Mouse (Mus musculus): Measurements from ENCODE around the gene Gm42957. TPM values are rescaled to one million over a fixed set of nuclear protein-coding genes. Genes with fewer than 3 reads are reported as not detected.

Gm42957 gene
- polyA plus RNA-seq, 1 experiment from 2014 or later: 0.26 TPM

GRCm38 (mm10) chr3:96668424-96669067, 33.3 kb downstream of the Gm42957 start:
- no peak for DNase-seq (ENCODE audit: low spot score)
- H3K9me3 ChIP-seq: no peaks in the 10 kb centered on the region
- no peak overlapping the region for H3K27ac ChIP-seq
- H3K27me3 ChIP-seq (ENCODE audit: insufficient read depth, poor library complexity, severe bottlenecking): peaks cover 14% of the 10 kb centered on the region
- 93% methylated on average over 5 of the region's 5 CpGs for WGBS
- H3K4me3 ChIP-seq: no peak overlapping the region
- H3K4me1 ChIP-seq: peaks cover 19% of the 10 kb centered on the region
- H3K36me3 ChIP-seq: no peaks in the 10 kb centered on the region

DNA sequence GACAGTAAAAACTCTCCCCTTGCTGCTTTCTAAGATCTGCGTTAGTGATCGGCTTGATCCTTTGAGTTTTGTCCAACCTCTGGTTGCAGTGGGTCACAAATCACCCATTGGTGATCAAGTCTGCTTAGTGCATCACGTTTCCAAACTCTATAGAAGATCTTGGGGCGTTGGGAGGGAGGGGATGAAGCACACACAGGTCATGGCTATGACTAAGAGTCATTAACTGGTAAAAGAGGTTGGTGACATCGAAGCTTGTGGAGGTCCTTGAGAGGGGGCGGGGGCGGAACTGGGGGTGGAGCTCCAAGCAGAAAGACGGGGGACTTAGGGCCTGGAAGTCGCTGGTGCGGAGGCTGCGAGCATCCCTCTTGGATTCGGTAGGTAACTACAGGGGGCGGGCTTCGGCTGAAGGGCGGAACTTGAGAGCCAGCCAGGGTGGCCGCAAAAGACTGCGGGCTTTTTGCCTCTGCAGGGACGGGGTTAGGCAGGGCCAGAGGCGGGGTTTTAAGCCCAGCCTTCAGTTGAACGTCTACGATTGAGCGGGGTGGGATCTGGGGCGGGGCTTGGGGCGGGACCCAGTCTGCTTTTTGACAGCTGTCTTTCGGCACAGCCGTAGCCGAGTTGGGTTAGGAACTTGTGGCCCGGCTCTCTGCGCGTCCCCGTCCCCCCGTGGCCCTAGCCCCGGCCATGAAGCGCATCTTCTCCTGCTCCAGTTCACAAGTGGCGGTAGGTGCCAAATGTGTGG, 34.6 kb downstream of the Gm42957 start, which contains the start of gene Ankrd35:
Ankrd35 (plus strand) TSS at position 405 of the 742 bp plus-strand sequence.
- 5% methylated on average over 35 of the region's 35 CpGs for WGBS

DNA sequence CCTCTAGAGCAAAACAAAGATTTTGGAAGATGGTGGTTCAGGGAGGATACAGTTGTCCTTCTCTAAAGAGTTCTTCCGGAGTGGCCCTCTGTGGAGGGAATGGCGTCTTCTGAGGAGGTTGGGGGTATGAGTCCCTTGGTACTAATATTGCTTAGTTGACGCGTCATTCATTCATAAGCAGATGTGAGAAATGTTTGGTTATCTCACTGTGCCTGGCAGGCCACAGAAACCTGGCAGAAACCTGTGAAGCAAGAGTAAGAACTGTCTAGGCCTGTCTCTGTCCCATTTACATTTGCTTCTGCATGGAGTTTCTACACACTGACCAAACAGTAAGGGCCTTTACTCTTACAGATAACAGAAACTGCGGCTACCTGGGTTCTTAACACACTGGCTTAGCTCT, 36.2 kb downstream of the Gm42957 start:
- WGBS: 91% methylated on average over 5 of the region's 5 CpGs
- H3K27me3 ChIP-seq (ENCODE audit: insufficient read depth, poor library complexity, severe bottlenecking): peaks cover 14% of the 10 kb centered on the region
- no peaks in the 10 kb centered on the region for H3K9me3 ChIP-seq
- H3K4me1 ChIP-seq: peaks cover 14% of the 10 kb centered on the region
- no peak for DNase-seq (ENCODE audit: low spot score)
- no peaks in the 10 kb centered on the region for H3K36me3 ChIP-seq
- no peak overlapping the region for H3K4me3 ChIP-seq
- no peak overlapping the region for H3K27ac ChIP-seq

More for the DNA sequence above, 34.6 kb downstream of the Gm42957 start, which contains the start of gene Ankrd35:
- Histone ChIP-seq H3K27ac (no peak within 1 kb of the TSS), H3K27me3 (ENCODE audit: insufficient read depth, poor library complexity, severe bottlenecking) (peaks cover 14% of the 10 kb centered on the region), H3K4me3 (peak within 1 kb of the TSS; percentile 64), H3K9me3 (no peaks in the 10 kb centered on the region), H3K36me3 (no peaks in the 10 kb centered on the region), H3K4me1 (peaks cover 14% of the 10 kb centered on the region)
- DNase-seq (ENCODE audit: low spot score): peak; percentile 94

DNA sequence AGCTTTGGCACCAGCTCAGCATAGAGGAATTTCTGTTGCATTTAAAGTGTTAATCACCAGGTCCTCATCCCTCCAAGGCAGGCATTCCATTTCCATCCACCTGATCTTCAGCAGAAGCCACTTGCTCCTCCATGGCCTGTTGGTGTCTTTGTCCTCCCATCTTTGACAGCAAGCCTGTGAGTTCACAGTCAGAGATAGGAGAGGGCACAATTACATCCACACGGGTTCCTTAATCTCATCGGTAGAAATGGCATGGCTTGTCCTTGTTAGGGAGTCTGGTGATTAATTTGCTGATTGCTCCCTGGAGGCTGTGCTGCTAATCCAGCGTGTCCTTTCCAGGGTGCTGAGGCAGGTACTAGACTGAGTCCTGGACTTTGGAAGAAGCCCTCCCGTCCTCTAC, 38.2 kb downstream of the Gm42957 start:
- Histone ChIP-seq H3K4me3 (no peak overlapping the region), H3K27ac (no peak overlapping the region), H3K36me3 (no peaks in the 10 kb centered on the region), H3K4me1 (peaks cover 14% of the 10 kb centered on the region), H3K27me3 (ENCODE audit: insufficient read depth, poor library complexity, severe bottlenecking) (peaks cover 21% of the 10 kb centered on the region), H3K9me3 (no peaks in the 10 kb centered on the region)
- WGBS: 59% methylated on average over 4 of the region's 4 CpGs
- peak; percentile 57 for DNase-seq (ENCODE audit: low spot score)

- Histone ChIP-seq H3K27ac (no peak overlapping the region), H3K9me3 (no peaks in the 10 kb centered on the region), H3K4me1 (peaks cover 19% of the 10 kb centered on the region), H3K4me3 (no peak overlapping the region), H3K36me3 (no peaks in the 10 kb centered on the region), H3K27me3 (ENCODE audit: insufficient read depth, poor library complexity, severe bottlenecking) (peaks cover 29% of the 10 kb centered on the region)
- DNase-seq (ENCODE audit: low spot score): peak; percentile 61
- 54% methylated on average over 8 of the region's 8 CpGs for WGBS
Observed at GRCm38 (mm10) chr3:96674442-96674841, 39.2 kb downstream of the Gm42957 start.

DNA sequence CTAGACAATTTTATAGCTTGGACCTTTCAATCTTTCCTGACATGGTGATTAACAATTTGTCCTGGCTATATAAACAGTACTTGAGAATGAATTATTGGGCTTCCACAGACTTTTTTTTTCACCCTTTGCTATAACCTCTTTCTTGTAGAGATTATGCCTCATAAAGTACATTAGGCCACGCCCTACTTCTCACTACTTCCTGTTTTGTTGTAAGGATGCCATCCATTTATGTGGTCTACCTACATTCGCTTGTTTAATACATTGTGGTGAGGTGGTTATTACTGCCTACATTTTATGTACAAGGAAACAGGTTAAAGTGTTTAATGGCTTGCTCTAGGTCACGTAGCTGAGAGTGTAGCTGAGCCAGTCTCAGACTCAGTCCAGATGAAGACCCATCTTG, 39.9 kb downstream of the Gm42957 start:
- no peaks in the 10 kb centered on the region for H3K36me3 ChIP-seq
- WGBS: 88% methylated on average over 3 of the region's 3 CpGs
- H3K4me3 ChIP-seq: no peak overlapping the region
- peaks cover 36% of the 10 kb centered on the region for H3K27me3 ChIP-seq (ENCODE audit: insufficient read depth, poor library complexity, severe bottlenecking)
- H3K9me3 ChIP-seq: no peaks in the 10 kb centered on the region
- no peak for DNase-seq (ENCODE audit: low spot score)
- H3K27ac ChIP-seq: no peak overlapping the region
- peaks cover 14% of the 10 kb centered on the region for H3K4me1 ChIP-seq

- WGBS: 50% methylated on average over 3 of the region's 3 CpGs
- no peak overlapping the region for H3K27ac ChIP-seq
- H3K9me3 ChIP-seq: no peaks in the 10 kb centered on the region
- peaks cover 41% of the 10 kb centered on the region for H3K27me3 ChIP-seq (ENCODE audit: insufficient read depth, poor library complexity, severe bottlenecking)
- H3K36me3 ChIP-seq: no peaks in the 10 kb centered on the region
- peaks cover 9% of the 10 kb centered on the region for H3K4me1 ChIP-seq
- H3K4me3 ChIP-seq: no peak overlapping the region
- DNase-seq (ENCODE audit: low spot score): no peak
Observed at GRCm38 (mm10) chr3:96675690-96676089, 40.4 kb downstream of the Gm42957 start.

DNA sequence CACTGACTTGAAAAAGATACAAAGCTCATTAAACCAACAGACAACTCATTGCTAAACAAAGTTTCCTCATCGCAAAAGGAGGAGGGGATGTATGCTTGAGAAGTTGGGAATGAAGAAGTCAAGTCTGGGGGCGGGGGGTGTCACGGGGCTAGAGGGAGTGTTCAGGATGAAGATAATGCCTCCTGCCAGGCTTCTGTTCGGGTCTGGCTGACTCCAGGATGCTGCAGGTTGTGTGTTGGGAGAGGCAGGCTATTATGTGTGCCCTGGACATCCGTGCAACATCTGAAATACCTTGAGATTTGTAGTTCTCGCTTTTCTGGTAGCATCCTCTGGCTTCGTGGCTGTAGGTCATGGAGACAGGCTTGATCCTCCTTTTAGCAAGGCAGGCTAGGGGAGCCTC, 43.2 kb downstream of the Gm42957 start:
- H3K36me3 ChIP-seq: no peaks in the 10 kb centered on the region
- DNase-seq (ENCODE audit: low spot score): no peak
- H3K27me3 ChIP-seq (ENCODE audit: insufficient read depth, poor library complexity, severe bottlenecking): peaks cover 50% of the 10 kb centered on the region
- no peak overlapping the region for H3K4me3 ChIP-seq
- peaks cover 9% of the 10 kb centered on the region for H3K4me1 ChIP-seq
- H3K27ac ChIP-seq: no peak overlapping the region
- 64% methylated on average over 7 of the region's 7 CpGs for WGBS
- H3K9me3 ChIP-seq: no peaks in the 10 kb centered on the region

GRCm38 (mm10) chr3:96679159-96679674, 43.9 kb downstream of the Gm42957 start:
- H3K4me1 ChIP-seq: peaks cover 12% of the 10 kb centered on the region
- WGBS: 11% methylated on average over 5 of the region's 5 CpGs
- H3K27me3 ChIP-seq (ENCODE audit: insufficient read depth, poor library complexity, severe bottlenecking): peaks cover 58% of the 10 kb centered on the region
- H3K27ac ChIP-seq: no peak overlapping the region
- DNase-seq (ENCODE audit: low spot score): peak; percentile 71
- no peaks in the 10 kb centered on the region for H3K9me3 ChIP-seq
- H3K4me3 ChIP-seq: no peak overlapping the region
- H3K36me3 ChIP-seq: no peaks in the 10 kb centered on the region

DNA sequence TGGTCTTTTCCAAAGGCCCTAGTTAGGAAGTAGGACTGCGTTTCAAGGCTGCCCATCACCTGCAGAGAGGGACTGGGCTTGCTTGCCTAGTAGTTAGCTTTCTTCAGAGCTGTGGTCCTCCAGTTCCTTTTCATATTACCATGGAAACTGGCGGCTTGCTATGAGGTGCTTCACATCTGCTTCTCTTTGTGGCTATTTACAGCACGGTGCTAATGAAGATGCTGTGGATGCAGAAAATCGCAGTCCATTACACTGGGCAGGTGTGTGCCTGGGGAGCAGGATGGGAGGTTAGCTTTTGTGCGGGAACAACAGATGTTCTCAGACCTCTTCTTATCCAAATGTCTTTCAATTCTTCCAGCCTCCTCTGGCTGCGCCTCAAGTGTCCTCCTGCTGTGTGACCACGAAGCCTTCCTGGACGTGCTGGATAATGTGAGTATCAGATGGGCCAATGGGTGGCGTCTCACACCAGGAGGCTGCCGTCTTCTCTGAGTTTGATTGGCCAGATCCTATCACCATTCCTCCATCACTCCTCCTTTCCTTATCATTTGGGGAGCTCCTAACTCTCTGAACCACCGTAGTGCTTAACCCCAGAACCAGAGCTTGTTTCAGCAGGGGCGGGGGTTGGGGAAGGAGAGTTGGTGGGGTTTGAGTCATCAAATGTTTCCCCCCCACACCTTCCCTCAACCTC, 45.1 kb downstream of the Gm42957 start:
- Histone ChIP-seq H3K4me1 (peaks cover 20% of the 10 kb centered on the region), H3K27ac (no peak overlapping the region), H3K9me3 (no peaks in the 10 kb centered on the region), H3K4me3 (no peak overlapping the region), H3K36me3 (no peaks in the 10 kb centered on the region), H3K27me3 (ENCODE audit: insufficient read depth, poor library complexity, severe bottlenecking) (peaks cover 68% of the 10 kb centered on the region)
- 18% methylated on average over 12 of the region's 12 CpGs for WGBS
- no peak for DNase-seq (ENCODE audit: low spot score)

GRCm38 (mm10) chr3:96683496-96683895, 48.2 kb downstream of the Gm42957 start:
- no peak for DNase-seq (ENCODE audit: low spot score)
- H3K36me3 ChIP-seq: no peaks in the 10 kb centered on the region
- H3K4me1 ChIP-seq: peaks cover 20% of the 10 kb centered on the region
- H3K27me3 ChIP-seq (ENCODE audit: insufficient read depth, poor library complexity, severe bottlenecking): peaks cover 68% of the 10 kb centered on the region
- no peak overlapping the region for H3K27ac ChIP-seq
- WGBS: 85% methylated on average over 3 of the region's 3 CpGs
- no peak overlapping the region for H3K4me3 ChIP-seq
- no peaks in the 10 kb centered on the region for H3K9me3 ChIP-seq

DNA sequence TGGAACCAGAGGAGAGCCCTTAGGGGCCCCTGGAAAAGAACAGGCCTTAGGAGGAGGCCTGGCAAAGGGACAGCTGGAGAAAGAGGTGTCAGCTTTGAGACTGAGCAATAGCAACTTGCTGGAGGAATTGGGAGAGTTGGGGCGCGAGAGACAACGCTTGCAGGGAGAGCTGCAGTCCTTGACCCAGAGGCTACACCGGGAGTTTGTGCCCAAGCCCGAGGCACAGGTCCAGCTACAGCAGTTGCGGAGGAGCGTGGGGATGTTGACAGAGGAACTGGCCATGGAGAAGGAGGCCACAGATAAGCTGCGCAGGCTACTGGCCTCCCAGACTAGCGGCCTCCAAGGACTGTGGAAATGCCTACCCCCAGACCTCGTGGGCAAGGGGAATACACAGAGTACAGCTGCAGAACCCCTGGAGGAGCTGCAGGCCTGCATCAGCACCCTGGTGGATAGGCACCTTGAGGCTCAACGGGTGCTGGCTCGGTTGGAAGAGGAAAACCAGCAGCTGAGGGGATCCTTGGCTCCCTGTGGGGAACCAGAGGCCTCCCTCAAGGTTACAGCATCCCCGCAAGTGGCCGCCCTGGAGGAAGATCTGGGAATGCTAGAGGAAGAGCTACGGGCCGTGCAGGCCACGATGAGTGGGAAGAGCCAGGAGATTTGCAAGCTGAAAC, 49.0 kb downstream of the Gm42957 start:
- WGBS: 41% methylated on average over 17 of the region's 17 CpGs
- Histone ChIP-seq H3K9me3 (no peaks in the 10 kb centered on the region), H3K36me3 (no peaks in the 10 kb centered on the region), H3K27me3 (ENCODE audit: insufficient read depth, poor library complexity, severe bottlenecking) (peaks cover 64% of the 10 kb centered on the region), H3K4me1 (peaks cover 16% of the 10 kb centered on the region), H3K4me3 (peak overlapping the region; percentile 55), H3K27ac (no peak overlapping the region)
- DNase-seq (ENCODE audit: low spot score): no peak

All from heart, embryonic 10.5 days (tissue).